Mouse (Mus musculus): ENCODE results near the gene Pard3b.

Gene Pard3b

DNA sequence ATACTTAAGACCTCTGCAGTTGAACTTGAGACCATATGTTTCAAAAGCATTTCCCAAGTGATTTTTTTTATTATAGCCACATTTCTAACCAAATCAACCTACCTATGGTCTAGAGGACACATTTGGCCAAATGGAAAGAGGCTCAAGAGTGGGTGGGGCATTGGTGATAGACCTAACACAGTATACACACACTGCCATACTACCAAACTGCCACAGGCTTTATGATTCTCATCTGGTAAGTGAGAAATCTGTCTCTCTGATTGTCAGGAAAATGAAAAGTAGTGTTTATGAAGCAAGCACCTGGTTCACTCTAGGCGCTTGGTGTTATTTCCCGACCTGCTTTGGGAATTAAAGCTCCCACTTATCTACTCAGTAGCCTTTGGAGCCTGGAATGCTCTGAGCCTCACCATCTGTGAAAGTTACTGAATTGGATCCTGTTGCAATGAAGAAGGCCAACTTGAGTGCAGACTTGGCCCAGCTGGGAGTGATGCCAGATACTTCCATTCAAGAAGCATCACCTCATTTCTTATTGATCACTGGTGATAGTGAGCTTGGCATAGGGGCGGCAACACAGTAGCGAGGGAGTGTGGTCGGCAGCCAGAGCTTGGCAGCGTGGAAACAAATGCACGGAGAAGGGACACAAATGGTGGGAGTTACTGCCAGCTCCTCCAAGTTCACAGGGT is 810.7 kb downstream of the Pard3b start:
- DNase-seq (ENCODE audit: low spot score), result no peak

- no peak for DNase-seq (ENCODE audit: low spot score)
Observed at GRCm38 (mm10) chr1:62465536-62465935, 826.9 kb downstream of the Pard3b start.

DNA sequence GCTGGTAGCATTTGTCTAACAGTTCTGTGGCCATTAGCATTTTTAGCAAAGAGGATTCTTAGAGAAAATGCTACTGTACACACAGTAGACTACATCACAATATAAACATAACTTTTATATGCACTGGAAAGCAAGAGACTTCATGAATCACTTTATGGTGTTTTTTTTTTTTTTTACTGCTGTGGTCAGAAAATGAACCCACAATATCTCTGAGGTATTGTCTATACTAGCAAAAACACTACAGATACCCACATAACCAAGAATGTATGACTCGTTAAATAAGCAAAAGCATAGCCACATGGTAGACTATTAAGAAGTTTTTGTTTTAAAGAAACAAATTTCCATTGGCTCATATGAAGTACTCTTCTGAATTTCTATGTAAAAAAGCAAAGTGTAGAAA is 827.9 kb downstream of the Pard3b start:
- no peak for DNase-seq (ENCODE audit: low spot score)

- peak; percentile 1 for DNase-seq (ENCODE audit: low spot score)
Observed at GRCm38 (mm10) chr1:62483059-62483458, 844.4 kb downstream of the Pard3b start.

- DNase-seq (ENCODE audit: low spot score), result no peak
Observed at GRCm38 (mm10) chr1:62488871-62489270, 850.2 kb downstream of the Pard3b start.

- no peak for DNase-seq (ENCODE audit: low spot score)
Observed at GRCm38 (mm10) chr1:62499146-62499545, 860.5 kb downstream of the Pard3b start.

DNA sequence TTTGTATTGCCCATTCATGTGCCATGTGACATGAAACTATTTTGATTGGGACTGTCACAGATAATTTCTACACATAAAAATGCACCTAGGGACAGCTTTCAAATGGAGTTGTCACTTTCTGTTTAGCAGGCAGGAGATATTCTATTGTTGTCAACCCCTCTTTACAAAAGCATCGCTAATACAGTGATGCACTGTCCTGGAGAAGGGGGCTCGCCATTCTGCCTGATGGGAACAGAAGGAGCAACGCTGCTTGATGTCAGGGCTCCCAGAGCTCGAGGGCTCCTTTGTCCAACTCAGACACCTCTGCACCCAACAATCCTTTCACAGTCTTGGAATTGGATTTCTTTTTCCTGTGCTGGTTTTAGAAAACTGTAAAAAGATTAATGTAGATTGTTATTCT is 871.9 kb downstream of the Pard3b start:
- DNase-seq (ENCODE audit: low spot score), result no peak

DNA sequence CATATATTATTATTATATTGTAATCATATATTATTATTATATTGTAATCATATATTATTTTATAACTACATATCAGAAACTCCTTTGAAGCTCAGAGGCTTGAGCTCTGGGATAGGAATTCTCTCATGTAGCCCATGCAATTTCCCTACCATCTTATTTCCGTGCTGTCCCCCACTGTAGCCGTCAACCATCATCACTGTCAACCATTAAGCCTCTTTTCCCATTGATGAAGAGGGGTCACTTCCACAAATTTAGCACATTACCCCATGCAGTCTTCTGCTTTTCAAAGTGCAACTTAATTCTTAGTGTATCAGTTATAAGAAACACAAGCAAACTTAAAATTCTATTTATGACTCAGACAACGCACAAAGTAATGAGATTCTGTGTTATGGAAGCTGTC is 873.1 kb downstream of the Pard3b start:
- DNase-seq (ENCODE audit: low spot score), result no peak

GRCm38 (mm10) chr1:62518621-62519213 is 880.1 kb downstream of the Pard3b start:
- no peak for DNase-seq (ENCODE audit: low spot score)

- no peak for DNase-seq (ENCODE audit: low spot score)
Observed at GRCm38 (mm10) chr1:62521368-62521767, 882.7 kb downstream of the Pard3b start.

DNA sequence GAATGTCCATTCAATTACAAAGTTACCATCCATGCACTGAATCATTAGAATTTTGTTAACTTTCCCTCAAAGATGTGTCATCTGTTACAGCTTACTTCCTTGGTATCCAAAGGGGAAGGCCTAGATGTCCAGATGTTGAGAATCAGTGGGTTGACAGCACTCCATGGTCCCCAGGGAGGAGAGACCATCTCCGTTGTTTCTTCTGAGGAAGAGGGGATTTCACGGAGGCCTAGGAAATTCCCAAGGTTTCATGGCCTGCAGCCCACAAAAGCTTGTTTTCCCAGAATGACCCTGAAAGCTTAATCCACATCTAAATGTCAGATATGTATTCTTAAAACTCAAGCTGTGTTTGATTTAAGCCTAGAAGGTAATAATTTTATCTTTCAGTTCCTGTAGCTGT is 884.1 kb downstream of the Pard3b start:
- DNase-seq (ENCODE audit: low spot score), result no peak

DNA sequence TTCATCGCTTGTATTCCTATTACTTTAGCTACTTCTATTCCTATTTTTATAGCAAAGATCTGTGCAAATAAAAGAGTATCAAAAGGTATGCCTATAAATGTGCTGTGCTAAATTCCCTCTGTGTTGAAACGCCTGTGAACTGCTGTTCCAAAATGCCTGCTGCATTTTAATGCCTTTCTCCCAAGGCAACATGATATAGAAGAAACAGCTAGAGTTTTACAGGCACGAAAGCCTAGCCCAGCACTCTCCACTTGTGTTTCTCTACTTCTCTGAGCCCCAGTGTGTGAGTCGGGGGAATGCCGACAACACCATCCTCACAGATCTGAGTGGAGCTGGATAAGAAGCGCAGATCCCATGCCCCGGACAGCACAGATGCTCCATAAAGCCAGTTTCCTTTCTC is 889.2 kb downstream of the Pard3b start:
- DNase-seq (ENCODE audit: low spot score), result no peak

DNA sequence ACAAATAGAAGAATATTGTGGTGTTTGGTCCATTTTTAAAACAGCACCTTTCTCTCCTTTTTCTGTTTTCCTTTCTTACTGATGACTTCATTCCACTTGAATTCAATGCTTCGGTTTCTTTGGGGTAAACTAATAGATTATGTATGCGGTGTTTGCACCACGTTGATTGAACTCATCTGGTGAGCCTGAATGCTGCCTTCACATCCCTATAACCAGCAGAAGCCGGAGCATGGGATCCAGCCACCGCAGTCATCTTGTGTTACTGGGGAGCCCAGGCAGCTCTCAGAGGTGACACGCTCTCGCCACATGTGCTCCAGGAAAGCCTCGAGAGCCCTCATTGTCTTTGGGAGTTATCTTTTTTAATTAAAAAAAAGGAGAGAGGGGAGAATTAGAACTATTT is 891.3 kb downstream of the Pard3b start:
- DNase-seq (ENCODE audit: low spot score), result no peak

DNA sequence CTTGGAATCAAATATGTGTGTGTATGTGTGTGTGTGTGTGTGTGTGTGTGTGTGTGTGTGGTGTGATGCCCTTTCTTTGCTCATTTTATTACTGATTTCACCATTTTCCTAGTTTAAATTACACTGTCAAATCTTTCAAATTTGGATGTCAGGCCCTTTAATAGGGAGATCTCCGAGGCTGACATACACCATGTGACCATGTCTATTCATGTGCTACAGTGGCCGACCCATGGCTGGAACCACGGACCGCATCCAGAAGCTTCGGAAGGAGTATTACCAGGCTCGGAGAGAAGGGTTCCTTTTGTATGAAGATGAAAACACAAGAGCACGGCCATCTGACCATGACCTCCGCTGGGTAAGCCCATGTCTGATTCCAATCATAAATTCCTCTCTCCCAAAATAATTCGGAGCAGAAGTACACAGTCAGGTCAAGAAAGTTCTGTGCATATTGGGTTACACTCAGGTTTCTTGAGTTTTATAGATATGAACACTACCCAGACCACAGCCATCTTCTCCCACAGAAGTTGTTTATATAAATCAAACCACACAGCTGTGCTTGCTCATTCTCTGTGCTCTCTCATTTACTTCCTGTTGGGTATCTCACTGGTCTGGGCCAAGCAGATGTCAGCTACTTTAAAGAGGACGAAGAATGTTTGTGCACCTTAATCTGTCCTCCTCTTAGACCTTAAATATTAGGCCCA is 894.0 kb downstream of the Pard3b start:
- DNase-seq (ENCODE audit: low spot score), result no peak

- no peak for DNase-seq (ENCODE audit: low spot score)
Observed at GRCm38 (mm10) chr1:62548953-62549352, 910.3 kb downstream of the Pard3b start.

DNA sequence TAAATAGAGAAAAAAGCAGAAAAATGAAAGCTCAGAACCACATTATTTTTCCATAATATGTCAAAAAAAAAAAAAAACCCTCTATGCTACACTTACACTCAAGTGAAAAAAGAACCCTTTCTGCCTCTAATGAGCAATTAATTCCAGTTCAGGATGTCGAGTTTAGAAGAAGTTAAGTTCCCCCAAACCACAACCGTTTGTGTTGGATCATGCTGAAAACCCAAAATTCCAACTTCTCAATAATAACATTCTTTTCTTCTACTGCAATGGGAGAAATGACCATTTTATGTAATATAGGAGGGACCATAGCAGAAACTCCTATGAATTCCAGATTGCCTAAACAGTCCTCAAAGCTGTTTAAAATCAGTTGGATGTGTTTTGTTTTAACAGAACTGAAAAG is 911.9 kb downstream of the Pard3b start:
- no peak for DNase-seq (ENCODE audit: low spot score)

- no peak for DNase-seq (ENCODE audit: low spot score)
Observed at GRCm38 (mm10) chr1:62551516-62551915, 912.9 kb downstream of the Pard3b start.

DNA sequence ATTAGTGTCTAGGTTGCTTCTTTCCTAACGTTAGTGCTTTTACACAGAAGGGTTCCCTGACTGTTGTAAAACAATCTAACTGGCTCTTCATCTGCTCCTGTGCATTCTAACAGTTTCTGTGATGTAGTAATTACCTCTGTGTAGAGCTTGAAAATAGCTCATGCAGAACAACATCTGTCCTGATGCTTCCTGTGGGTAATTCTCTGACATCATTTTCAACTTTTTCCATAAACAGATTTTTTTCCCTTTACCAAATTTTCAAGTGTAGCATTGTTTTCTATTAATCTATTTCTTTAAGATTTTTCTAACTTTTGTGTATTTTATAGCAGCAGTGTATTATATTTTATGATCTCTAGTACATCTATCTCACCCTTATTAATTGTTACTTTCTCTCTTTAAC is 917.2 kb downstream of the Pard3b start:
- no peak for DNase-seq (ENCODE audit: low spot score)

GRCm38 (mm10) chr1:62562987-62563386 is 924.4 kb downstream of the Pard3b start:
- no peak for DNase-seq (ENCODE audit: low spot score)

- DNase-seq (ENCODE audit: low spot score), result no peak
Observed at GRCm38 (mm10) chr1:62564245-62565119, 925.9 kb downstream of the Pard3b start.

DNA sequence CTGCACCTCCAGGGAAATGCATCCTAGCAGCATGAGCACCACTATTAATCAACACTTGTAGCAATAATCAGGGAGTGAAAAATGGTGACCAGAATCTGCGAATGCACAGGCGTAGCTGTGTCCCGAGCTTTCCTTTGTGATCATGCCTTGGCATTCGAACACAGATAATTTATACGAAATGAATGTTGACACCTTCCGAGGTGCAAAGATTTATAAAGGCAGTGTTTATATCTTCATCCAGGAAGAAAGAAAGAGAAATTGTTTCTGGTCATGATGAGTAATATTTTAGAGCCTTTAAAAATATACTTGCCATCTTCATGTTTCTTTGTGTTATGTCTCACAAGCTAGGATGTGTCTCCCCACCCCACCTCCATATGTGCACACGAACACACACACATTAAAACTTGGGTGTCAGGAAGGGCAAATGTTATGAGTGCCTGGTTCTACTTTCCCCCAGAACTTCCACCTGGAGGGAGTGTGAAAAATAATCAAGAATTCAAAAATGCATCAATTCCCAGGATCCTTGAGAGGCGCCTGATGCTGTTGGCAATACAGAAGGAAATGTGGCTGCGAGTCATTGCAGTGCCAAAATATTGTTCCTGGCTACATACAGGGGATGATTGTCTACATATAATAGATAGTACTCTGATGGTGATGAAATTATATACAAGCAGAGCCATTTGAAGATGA is 926.6 kb downstream of the Pard3b start:
- no peak for DNase-seq (ENCODE audit: low spot score)

DNA sequence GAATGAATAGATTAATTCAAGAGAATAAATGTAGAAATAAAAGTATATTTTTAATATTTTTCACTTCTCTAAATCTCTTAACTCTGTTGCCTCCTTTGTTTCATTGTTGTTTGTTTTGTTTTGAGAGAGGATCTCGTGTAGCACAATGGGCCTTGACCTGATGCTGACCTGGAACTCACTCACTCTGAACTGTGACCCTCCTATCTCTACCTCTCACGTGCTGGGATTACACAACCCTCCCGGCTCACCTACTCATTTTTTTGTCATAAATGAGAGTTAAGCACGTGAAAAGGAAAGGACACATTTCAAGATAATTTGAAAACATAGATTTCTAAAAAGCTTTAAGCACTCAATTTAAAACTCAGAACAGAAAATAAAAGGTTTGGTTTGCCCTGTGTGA is 928.0 kb downstream of the Pard3b start:
- no peak for DNase-seq (ENCODE audit: low spot score)

All from spleen, adult 12 weeks (tissue).